Mouse (Mus musculus) urinary bladder, postnatal 36 days (tissue): ENCODE data around the gene Dst.
A peak's percentile ranks its signal among the peaks of the same experiment; 100 is the strongest.

Source experiments
- DNase-seq, 2 experiments: peaks; one replicate each; pipeline ENCODE4 v3.0.0; 2022; ENCODE audit warnings: low spot score in 2 of 2, mixed read lengths in 1 of 2

Dst gene

DNA sequence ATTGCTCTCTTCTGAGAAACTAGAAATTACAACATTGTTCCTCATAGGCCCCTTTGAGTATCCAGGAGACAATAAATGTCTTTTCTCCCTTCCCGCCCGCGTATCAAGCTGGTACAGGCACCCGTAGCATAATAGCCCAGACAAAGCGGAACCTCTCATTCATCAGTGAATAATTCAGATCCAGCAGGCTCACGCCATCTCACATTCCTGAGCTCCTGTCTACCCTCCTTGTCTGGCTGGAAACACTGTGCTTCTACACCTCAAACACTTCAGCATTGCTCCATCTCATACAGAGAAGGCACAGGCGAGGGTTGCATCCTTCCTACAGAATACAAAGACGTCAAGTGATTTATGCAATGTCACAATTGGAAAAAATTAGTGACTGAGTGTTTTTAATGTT, 23.8 kb downstream of the Dst start:
- DNase-seq = no peak

DNA sequence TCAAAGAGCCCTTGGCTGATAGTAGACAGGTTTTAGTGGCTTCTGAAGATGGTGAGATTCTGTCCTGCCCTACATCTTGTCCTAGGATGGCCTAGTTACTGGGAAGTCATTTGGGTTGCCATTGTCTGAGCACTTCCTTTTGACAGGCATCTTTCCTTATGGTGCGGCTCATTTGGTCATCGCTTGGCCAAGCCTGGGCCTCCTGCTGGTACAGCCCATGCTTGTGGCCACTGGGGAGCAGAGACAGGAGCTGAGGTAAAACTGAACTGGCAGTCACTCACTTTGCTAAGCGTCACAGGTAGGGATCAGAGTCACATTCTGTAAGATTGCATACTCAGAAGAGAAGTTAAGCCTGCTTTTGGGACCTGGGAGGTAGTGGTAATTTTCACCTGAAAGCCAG, 24.2 kb downstream of the Dst start:
- DNase-seq = no peak

DNA sequence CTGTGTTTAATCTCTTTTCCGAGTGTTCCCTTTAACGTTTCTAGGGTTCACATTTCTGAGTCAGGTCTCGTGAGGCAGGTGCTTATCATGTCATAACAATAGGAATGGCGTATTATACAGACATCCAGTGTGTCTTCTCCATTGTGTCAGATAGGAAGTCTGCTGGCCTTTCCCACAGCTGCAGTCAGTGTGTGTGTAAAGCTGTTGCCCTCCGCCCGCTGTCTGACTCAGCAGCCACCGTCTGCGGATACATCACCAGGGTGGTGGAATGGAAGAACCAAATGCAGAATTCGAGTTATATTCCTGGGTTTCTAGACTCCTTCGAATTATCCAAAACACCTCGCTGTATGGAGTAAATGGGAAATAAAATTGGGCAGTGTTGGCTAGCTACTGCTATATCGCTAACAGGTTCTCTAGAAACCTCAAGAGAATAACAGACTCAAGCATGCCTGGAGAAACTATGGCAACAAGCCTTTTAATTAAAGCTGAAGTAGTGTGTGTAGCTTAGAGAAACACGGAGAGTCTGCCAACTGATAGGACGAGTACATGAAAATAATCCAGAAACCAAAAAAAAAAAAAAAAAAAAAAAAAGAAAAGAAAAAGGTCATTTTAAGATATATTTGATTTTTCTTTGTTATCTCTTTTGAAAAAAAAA, 24.9 kb downstream of the Dst start:
- no peak for DNase-seq

DNA sequence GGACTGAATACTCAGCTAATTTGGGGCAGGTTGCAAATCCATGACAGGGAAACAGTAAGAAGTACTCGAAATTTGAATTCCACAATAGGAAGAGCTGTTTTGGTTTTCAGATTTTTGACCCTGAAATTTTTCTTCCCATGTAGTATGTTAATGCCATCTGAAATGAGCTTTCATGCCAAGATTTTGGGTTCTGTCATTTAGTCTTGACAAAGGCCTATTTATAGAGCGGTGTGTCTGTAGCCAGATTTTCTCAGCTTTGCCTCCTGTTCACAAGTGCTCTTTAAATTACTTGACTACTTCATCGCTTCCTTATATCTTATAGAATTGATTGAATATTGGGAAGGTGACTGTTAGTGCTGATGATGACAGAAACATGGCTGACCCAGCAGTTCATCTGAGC, 27.9 kb downstream of the Dst start:
- no peak for DNase-seq

DNA sequence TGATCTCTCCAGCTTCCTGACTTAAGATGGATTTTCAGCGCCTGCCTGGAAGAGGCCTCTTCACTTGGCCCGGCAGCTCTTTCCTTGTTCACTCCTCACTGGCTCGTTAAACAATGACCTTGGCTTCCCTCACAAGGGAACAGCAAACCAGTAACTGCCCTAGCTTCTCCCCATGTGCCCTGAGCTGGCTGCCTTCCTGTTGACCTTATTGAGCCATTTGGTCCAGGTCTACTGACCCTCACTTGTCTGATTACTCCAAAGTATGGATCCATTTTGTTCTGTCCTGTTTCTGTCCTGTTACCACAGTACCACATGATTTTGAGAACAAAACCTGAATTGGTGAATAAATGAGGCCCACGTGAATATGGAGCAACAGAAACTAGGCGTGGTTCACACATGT, 31.8 kb downstream of the Dst start:
- DNase-seq = no peak

DNA sequence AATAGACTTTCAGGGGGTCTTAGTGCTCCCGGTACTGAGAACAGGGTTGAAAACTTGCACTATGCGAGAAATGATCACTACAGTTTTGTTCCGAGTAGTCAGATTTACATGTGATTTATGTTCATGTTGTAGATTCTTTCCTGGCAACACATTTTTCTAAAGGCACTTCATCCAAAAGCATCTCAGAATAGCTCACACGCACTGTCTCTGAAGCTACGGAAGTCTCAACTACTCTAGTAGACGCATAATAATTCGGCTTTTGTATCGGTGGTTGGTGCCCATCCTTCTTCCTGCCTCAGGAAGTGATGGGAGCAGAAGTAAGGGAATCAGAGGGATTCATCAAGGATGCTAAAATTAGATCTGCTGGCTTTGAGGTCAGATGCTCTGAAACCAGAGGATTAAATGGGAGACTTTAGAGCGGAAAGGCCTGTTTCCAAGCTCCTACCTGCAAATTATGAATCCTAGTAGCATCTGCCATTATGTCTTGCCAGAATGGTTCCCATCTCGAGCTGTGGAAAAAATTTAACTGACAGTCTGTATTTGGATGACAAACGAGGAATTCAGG, 32.4 kb downstream of the Dst start:
- no peak for DNase-seq

DNA sequence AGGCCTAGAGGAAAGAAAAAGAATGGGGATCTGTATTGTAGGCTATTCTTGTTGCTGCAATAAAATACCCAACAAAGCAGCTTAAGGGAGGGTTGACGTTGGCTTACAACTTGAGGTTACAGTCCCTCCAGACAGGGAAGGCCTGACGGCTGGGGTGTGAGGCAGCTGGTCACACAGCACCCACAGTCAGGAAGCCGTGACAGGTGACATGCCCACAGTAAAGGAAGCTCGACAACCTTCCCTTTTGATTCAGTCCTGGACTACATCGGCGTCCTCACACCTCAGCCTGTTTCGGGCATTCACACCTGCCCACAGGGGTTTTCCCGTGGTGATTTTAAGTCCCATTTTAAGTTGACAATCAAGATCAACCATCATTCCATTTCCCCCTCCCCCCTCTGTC, 34.6 kb downstream of the Dst start:
- no peak for DNase-seq

DNA sequence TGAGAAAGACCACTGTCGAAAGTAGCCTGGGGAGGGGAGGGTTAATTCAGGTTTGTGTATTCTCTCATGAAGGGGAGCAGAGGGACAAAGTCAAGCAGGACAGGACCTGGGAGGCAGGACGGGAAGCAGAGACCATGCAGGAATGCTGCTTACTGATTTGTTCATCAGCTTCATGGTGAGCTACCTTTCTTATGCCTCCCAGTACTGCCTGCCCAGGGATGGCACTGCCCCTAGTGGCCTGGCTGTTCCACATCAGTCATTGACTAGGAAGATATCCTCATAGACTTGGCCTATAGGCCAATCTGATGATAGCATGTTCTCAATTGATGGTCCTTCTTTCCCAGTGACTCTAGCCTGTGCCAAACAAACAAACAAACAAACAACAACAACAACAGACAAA, 35.9 kb downstream of the Dst start:
- no peak for DNase-seq

DNA sequence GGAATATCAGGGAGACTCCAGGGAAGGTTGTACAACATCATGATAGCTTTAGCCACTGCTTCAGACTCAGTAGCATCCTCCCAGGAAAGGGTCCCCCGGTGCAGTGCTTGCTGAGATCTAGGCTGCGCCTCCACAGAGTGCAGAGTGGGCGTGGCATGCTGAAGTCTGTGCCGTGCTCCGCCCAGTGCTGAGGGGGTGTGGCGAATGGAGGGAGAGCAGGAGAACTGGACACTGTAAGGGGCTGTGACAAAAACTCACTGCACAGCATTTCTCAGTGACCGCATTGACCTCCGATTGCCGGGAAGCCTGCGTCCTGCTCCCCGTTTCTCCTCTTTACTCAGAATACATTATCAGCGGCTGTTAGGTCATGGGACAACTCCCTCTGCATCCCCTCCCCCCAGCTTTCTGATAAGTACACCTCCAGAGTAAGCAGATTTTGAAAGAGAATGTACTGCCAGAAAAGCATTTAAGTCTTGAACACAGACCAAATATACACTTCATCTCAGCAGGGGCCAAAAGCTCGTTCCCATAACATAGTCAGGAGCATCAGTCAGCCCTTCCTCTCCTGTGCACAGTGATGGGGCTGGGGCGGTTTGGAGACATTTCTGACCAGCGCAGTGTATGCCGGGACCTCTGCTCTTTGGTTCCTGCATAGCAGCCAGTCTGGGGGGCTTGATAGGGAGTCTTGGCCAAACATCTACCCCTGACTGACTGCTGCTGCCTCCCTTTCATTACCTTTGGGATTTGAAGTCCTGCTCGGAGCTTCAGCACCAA, 37.1 kb downstream of the Dst start:
- DNase-seq = peak; percentile 35 to 70

DNA sequence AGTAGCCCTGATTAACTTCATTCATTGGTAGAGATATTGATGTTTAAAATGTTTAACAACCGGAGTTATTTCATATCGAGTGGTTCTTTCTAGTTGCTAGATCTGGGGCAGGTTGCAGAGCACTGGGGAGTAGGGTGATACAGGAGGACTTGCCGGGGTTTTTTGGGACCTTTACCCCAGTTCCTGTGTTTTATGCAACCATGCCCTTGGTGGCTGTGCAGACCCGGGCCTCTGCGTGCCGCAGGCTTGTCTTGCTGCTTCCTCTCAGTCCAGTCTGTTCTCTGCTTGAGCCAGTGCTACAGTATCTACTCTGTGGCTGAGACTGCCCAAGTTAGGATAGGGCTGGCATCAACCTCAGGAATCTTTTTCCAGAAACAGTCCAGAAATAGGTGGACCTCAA, 37.7 kb downstream of the Dst start:
- no peak for DNase-seq

DNA sequence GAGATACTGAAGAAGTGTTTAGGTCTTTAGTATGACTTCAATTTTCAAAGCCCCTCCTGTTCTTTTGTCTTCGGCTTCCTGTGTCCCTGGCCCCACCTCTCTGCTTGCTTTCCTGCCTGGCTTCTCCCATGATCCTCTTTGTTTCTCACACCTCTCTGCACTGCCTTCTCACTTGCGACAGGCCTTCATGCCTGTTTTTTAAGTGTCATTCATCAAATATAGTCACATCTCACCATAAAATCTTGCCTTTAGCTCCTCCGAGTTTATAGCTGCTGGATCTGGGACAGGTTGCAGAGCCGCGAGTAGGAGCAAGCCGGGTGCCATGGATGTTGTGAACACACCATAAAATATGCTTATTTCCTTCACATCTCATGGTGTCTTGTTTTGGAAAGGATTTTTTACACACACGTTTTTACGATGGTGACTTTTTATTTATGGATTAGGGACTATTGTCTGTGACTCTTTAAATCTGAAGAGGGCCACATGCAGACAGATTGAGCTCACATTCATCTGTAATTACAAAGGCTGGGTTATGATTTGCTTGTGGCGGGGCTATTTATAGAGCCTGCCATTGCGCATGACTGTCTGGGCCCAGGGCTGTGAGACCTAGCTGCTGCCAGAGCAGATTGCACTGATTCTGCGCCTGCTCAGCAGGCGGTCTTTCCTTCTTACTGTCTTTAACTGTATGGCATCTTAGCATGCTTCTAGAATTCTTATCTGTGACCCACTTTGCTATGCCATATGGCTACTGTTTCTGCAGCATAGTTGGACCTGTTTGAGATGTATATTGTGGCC, 38.8 kb downstream of the Dst start:
- no peak for DNase-seq

DNA sequence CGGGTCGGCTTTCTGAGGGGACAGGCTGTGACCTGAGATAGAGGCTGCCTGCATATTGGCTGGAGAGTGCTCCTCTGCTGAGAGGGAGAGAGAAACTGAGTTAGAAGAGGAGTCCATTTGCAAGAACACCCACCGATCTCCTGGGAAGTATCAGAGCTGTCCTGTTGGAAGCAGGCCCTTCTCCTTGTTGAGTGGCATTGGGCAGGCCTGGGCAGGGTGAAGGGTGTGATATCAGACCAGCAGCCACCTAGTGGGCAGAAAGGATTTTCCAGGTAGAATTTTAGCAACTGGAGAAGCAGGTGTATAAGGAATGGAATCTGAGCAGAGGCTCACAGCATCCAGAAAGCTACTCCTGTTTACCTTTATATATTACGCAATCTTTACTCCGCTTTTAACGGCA, 39.8 kb downstream of the Dst start:
- DNase-seq = no peak

DNA sequence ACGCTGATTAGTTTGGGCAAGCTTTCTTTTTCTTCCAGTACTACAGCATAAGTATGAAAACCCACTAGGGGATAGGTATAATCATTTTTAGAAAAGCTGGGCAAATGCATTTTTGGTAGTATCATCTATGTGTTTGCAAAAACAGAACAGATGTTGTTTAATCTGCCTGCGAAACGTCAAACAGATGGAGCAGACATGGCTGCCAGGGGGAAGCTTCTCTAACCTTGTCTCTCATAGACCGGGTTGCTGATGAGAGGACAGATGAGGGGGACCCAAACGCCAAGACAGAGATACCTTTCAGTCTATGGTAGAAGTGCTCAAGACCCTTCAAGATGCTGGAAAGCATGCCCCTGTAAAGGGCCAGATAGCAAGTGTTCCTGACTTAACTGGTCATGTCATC, 40.5 kb downstream of the Dst start:
- no peak for DNase-seq

DNA sequence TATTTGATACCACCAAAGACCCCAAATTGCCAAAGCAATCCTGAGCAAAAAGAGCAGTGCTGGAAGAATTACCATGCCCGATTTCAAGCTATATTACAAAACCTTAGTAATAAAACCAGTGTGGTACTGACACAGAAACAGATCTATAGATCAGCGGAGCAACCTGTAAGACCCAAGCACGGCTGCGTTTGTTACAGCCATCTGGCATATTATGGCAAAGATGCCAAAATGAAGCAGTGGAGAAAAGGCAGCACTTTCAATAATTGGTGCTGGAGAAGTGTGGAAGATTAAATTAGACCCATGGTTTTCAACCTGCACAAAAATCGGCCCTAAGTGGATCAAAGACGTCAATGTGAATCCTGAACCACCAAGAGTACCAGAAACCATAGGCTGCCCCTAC, 47.6 kb downstream of the Dst start:
- no peak for DNase-seq

DNA sequence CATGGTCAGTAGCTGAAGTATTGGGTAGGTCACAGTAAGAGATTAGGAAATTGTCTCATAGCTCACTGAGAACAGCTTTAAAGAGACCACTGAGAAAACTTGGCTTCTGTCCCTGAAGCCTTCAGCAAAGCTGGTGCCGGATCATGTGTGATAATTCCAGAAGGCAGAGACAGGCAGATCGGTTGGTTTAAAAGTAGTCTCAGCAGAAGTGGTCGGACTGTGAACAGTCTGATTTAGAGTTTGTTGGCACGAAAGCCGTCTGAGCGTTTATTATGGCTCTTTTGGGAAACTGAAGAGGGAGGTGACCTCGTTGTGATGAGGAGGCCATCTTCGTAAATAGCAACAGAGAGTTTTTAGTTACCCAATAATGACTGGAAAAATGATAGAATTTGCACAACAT, 52.4 kb downstream of the Dst start:
- DNase-seq = no peak

DNA sequence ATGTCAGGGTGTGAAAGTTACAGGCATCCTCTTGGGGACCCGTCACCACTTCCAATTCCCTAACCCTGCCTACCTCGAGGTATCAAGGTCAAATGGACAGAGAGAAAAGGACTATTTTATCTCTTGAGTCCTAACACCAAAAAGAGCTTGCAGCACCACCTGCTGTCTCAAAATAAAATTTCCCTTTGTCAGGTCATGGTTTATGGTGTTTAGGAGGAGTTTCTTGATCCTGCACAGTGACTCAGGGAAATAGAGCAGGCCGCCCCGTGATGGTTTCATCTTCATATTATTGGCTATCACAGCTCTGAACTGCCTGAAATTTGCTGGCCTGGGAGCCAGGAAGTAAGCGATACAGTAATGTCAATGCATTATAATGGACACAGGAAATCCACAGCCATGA, 56.6 kb downstream of the Dst start:
- peak in 1 of 2 experiments; percentile 20 for DNase-seq

DNA sequence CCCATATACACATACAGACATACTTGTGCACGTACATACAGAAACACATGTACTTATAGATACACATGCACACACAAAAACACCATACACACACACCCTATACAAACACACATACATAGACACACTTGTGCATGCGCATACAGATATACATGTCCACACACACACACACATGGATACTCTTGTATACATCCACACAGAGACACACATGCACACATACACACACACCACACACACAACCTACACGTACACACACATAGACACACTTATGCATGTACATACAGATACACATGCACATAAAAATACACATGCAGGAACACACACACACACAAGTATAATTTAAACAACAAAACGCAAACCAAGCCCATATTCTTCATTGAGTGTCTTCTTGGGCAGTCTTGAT, 57.8 kb downstream of the Dst start:
- DNase-seq = no peak

DNA sequence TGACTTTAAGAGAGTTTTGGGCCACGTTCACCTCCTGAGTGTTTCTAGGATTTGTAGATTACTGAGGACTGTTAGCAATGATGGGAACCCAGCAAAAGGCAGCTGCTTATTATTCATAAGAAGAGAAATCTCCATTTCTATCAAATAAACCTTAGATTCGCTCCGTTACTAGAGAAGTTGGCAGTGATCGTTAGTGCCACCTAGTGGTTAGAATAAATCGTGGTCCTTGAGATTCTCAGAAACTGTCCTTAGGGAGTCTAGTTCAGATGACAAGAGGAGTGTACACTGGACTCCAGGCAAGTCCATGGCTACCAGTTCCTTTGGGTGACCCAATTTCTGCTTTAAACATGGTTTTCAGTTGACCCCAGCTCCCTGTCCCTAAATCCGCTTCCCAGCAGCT, 58.3 kb downstream of the Dst start:
- no peak for DNase-seq

DNA sequence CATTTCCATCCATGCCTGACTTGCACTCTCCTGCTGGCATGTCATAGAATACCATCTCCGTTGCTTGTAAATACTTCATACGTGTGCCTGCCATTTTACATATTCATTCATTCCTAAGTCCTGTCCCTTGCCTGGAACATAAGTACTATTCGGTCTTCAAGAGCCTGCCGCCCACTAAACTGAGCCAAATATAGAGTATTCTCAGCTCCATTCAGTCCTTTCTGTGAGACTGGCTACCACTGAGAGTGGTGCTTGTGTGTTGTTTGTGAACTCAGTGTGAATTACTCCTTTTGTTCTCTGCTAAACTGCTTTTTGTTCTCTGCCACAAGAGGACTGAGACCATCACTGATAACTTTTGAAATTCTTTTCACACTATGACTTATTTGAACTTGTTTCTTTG, 59.2 kb downstream of the Dst start:
- no peak for DNase-seq

DNA sequence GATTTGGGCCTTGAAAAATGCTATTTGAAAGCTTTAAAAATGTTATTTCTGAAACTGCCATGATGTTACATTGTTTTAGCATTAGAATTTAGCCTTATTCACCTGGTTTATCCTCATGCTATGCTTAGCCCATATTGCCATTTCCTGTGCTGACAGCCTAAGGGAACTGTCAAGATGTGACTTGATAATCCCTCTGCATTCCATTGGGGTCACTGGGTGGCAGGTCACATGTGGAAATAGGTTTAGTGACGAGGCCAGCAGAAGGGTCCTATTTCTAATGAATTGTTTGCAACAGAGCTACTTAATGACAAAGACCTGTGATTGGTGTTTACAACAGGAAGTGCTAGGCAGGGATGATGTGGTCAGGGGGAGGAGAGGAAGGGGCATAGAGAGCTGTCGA, 61.9 kb downstream of the Dst start:
- no peak for DNase-seq

DNA sequence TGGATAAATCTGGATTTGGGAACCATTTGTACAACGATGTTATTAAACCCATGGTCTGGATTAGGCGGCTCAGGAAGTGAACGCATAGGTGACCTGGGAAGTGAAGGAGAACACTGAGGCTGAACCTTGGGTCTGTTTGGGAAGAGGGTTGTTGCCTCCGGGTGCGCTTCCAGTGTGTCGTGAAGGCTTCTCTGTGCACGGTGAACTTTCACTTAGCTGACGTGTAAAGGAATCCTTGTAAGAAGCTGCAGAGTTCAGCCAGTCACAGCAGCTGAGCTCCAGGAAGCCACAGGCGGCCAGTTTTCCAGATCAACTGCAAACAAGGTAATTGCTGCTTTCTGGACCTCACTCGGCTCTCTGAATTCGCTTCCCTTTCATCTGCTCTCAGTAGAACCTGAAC, 66.4 kb downstream of the Dst start:
- no peak for DNase-seq

DNA sequence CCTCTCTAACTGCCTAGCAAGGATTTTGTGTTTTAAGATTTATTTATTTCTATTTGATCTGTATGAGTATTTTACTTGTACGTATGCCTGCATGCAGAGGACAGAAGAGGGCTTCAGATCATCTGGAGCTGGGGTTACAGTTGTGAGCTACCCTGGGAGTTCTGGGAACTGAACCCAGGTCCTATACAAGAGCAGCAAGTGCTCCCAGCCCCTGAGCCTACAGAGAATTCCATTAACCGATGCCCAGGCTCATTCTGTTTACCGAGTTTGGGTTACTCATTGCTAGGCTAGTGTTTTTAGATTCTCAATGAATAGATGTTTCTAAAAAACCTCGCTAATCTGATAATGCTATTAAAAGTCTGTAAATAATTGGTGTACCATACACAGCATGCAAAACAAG, 67.3 kb downstream of the Dst start:
- DNase-seq = no peak

DNA sequence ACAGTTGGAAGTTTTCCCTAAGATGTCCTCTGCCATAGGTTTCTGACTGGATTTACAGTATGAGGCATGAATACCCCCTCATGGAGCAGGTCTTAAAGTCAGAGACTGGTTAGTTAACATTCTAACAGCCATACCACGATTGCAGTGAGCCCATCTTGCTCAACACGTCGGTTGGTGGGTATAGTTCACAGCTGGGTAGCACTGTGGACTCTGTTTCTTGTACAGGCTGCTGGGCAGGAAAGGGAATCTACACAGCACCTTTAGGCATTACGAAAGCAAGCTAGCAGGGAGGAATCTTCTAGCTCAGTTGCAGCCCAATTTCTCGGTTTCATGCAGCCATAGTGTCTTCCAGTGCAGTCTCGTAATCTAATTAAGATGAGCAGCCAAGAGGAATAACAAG, 69.8 kb downstream of the Dst start:
- no peak for DNase-seq
